Mouse (Mus musculus) lung, postnatal 10 days (tissue): ENCODE data around the gene Nek6.
A peak's percentile ranks its signal among the peaks of the same experiment; 100 is the strongest.

ENCODE experiments used
- DNase-seq: peaks from one replicate; pipeline ENCODE4 v3.0.0; 2021

The Nek6 gene

DNA sequence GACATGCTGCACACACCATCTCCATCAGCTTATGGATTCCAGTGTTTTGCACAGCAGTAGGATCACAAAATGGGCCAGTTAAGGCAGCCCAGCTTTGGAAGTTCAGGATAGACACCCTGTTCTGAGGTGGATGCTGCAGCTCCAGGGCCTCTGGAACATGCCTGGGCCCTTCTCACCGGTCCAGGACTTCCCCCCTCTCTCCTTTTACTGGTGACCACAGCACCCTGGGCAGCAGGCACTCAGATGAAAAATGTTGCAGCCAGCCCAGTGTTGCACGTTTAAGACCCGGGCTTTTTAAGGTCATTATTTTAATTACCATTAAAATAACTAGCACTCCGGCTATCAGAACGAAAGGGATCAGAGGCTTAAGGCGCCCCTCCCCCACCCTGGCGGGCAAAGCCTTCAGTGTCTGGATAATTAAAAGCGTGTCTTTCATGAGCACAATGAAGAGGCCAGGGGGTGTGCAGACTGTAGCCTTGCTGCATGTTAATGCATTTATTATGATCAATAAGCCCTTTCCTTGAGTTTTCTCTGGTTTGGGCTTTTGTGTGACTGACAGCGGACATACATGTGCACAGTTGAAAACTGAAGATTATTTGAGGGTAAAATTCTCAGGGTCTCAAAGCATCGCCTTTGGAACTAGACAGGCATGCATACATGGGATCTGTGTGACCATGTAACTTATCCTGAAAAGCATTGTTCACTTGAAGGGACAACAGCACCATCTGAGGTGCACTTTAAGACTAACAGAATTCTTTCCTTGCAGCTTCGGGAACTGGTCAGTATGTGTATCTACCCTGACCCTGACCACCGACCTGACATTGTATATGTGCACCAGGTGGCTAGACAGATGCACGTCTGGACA, 73.3 kb downstream of the Nek6 start:
- no peak for DNase-seq

DNA sequence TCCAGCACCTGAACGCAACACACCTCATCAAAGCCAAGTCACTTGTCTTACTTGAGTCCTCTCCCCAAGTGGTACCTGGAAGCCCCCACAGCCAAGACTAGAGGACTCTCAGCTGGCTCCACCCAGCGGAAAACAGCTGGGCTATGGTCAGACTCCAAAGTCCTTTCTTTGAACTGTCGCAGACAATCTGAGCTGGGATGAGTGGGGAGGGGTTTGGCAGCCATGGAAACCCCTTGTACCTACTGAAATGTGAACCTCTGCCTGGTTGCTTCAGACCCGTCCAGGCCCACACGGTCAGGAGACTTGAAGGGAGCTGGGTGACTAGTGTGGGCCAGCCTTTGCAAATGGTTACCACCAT, 73.9 kb downstream of the Nek6 start:
- no peak for DNase-seq

- no peak for DNase-seq
Observed at GRCm38 (mm10) chr2:38586733-38587132, 75.3 kb downstream of the Nek6 start.

DNA sequence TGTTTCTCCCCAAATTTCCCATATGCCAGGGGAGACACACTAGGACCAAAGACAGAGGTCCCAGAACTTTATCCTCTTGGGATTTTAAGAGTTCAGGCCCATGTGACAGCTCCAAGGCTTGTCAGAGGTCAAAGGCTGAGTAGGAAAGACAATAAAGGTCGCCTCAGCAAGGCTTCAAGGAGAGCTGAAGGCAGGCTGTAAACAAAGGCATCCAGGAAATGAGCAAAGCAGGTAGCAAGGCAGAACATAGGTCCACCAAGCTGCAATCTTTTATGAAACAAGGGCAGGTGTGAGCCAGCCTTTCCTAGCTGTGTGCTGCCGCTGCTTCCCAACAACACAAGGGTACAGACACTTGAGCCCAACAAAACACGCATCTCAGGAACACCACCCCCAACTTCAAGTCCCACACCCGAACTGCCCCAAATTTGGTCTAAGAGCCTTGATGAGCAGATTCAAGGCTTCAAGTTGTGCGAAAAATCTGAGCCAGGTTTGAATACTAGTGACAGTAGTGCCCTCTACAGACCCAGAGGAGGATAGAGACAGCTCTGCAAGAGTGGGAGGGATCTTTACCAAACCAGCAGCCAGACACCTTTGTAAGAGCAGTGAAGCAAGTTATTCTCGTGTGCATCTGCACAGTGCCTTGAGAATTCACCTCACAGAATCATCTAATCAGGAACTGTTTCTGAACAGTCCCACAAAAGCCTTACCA, 80.5 kb downstream of the Nek6 start:
- peak; percentile 40 for DNase-seq

- no peak for DNase-seq
Observed at GRCm38 (mm10) chr2:38594874-38595273, 83.4 kb downstream of the Nek6 start.

DNA sequence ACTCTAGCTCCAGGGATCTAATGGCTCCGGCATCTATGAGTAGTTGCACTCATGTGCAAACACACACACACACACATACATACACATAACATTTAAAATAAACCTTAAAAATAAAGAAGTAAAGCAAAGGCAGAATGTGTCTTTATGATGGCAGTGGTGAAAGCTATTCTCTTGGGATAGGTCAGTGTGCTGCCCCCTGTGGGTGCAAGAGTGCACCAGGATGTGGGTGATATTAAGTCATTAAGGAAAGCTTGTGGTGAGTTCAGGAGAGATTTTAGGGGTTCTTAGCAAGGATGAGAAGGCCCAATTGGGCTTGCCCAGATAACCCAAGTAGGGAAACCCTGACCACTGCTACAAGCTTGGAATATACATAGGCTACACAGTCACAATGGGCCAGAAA, 86.5 kb downstream of the Nek6 start:
- DNase-seq = peak; percentile 24

GRCm38 (mm10) chr2:38598395-38598794, 87.0 kb downstream of the Nek6 start:
- DNase-seq = no peak

- DNase-seq = no peak
Observed at GRCm38 (mm10) chr2:38600842-38601241, 89.4 kb downstream of the Nek6 start.

DNA sequence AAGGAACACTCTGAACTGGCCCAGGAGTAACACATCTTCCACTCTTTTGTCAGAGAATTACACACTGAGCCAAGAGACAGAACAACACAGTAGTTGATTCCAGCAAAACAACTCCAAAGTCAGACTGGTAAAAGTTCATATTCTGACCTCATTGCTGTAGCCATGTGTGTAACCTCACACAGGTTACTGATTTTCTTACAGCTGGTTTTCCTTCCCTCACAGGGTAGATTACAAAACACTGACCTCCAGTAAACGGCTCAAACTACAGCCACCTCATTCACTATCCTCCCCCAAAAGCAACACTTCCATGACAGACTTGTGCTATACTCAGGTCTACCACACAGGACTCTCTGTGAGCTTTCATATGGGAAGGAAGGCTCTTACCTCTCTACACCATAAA, 96.3 kb downstream of the Nek6 start:
- peak; percentile 23 for DNase-seq

- no peak for DNase-seq
Observed at GRCm38 (mm10) chr2:38608831-38609309, 97.4 kb downstream of the Nek6 start.

GRCm38 (mm10) chr2:38609310-38609709, 97.9 kb downstream of the Nek6 start:
- no peak for DNase-seq

DNA sequence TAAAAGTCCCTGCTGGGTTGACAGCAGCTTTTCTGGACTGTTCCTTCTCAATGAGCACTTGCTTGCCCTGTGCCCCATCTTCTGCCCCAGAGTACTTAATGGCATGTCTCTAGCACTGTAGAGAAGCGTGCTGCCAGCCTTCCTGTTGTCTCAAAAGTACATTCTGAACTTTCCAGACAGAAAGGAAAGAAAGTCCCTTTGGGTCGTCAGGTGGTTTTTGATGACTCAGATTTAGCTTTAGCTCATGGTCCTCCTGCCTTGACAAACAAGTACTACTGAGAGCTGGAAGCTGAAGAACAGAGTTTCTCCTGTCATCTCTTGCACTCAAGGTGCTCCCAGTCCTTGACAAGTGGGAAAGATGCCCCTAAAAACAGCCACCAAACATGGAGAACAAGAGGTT, 98.7 kb downstream of the Nek6 start:
- DNase-seq = no peak

GRCm38 (mm10) chr2:38612596-38612995, 101.2 kb downstream of the Nek6 start:
- no peak for DNase-seq

DNA sequence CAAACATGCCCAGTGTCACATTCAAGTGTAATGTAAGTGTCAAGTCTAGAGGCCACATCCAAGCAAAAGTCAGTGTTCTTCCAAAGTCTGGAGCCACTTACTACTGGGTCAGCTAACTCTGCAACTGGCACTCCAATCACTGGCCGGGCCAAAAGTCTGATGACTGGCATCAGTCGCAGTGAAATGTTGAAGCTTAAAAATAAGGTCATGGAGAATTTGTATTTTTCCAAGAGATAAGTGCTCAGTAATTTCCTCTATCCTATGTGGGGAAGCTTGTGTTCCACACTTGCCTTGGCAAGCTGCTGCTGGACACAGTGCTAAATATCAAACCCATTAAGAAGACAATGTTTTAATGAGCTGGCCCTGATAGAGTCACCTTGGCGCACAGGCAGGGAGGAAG, 102.1 kb downstream of the Nek6 start:
- no peak for DNase-seq

- DNase-seq = no peak
Observed at GRCm38 (mm10) chr2:38614437-38614836, 103.0 kb downstream of the Nek6 start.

- DNase-seq = peak; percentile 52
Observed at GRCm38 (mm10) chr2:38616072-38616471, 104.6 kb downstream of the Nek6 start.

GRCm38 (mm10) chr2:38616956-38617872, 105.8 kb downstream of the Nek6 start:
- no peak for DNase-seq

DNA sequence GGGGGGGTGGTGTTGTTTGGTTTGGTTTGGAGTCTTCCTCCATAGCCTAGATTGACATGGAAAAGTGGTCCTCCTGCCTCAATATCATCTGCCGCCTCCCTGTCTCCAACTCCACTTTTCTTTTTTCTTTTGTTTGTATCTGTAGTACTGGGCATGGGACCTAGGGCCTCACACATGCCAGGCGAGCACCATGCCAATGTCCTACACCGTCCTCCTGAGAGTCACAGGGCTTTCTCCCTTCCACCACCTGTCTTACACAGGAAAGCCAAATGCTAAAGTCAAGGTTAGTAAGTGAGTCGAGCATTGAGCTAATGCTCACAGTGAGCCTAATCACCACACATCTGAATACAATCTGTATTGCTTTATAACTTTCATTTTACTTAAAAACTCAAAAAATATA, 108.3 kb downstream of the Nek6 start:
- no peak for DNase-seq

GRCm38 (mm10) chr2:38621076-38621475, 109.6 kb downstream of the Nek6 start:
- no peak for DNase-seq

GRCm38 (mm10) chr2:38621610-38622021, 110.2 kb downstream of the Nek6 start:
- DNase-seq = no peak

GRCm38 (mm10) chr2:38623411-38623810, 112.0 kb downstream of the Nek6 start:
- no peak for DNase-seq

- DNase-seq = no peak
Observed at GRCm38 (mm10) chr2:38623821-38624590, 112.6 kb downstream of the Nek6 start.
